Mouse (Mus musculus): ENCODE measurements around the gene Olfr1299. TPM values are rescaled to one million over a fixed set of nuclear protein-coding genes. Genes with fewer than 3 reads are reported as not detected.

The Olfr1299 gene
- not detected for total RNA-seq (2021)

DNA sequence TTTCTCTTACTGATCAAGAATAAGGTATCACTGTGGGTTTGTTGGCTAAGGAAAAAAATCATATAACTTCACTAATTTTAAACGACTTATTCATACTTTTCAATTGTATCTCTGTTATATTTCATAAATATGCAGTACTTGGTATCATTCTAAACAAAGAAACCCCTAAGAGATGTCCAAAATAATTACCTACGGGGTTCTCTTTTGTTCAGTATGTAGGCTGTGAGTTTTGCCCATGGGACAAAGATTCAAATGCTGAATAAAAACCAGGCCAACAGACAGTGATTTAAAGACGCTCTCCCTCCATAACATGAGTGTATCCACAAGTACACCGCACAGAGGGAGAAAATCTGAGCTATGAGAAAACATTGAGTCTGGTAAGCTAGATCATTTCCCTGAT, at the start of gene Olfr1299:
Olfr1299 (plus strand) TSS at position 301 of the 400 bp plus-strand sequence.
- intact Hi-C loops (cut with DNase I): no loop called here
- no peak for DNase-seq (ENCODE audit: extremely low spot score in 1 of 2, low spot score in 2 of 2)

DNA sequence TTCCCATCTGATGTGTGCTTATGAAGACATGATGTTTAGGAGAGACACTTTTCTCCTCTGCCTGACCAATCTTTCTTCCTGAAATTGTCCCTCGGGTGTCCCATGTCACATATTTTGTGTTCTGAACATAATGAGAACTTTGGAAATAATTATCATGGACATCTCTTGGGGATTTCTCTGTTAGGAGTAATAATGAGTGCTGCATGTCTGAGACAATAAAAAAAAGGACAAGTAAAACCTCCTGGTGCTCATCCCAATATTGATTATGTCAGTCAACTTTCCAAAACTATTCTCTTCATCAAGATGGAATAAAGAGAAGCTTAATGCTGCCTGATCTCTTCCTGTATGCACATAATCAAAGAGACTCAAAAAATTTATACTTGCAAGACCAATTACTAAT, 34.8 kb upstream of the Olfr1299 start, which contains the start of gene Olfr1297:
Olfr1297 (minus strand) TSS at position 101 of the 400 bp plus-strand sequence.
- no peak for DNase-seq (ENCODE audit: extremely low spot score in 1 of 2, low spot score in 2 of 2)
- intact Hi-C loops (cut with DNase I): no loop called here

DNA sequence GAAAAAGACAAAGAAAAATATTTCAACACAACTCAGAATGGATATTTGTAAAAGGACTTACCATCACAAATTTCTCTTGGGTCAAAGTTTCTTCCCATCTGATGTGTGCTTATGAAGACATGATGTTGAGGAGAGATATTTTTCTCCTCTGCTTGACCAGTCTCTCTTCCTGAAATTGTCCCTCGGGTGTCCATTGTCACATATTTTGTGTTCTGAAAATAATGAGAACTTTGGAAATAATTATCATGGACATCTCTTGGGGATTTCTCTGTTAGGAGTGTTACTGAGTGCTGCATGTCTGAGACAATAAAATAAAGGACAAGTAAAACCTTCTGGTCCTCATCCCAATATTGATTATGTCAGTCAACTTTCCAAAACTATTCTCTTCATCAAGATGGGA, 12.1 kb upstream of the Olfr1299 start, which contains the start of gene Olfr1298:
Olfr1298 (minus strand) TSS at position 101 of the 400 bp plus-strand sequence.
- intact Hi-C loops (cut with DNase I): no loop called here
- DNase-seq (ENCODE audit: extremely low spot score in 1 of 2, low spot score in 2 of 2): no peak

Other genes starting within 250 kb of the Olfr1299 start
- not detected for gene Olfr1286, start 238.3 kb upstream of the Olfr1299 start, total RNA-seq (2021)
- gene Olfr1287, start 212.3 kb upstream of the Olfr1299 start, total RNA-seq (2021): not detected
- gene Olfr1288, start 187.3 kb upstream of the Olfr1299 start, total RNA-seq (2021): not detected
- gene Olfr1289, start 180.6 kb upstream of the Olfr1299 start, total RNA-seq (2021): not detected
- not detected for gene Olfr1290, start 167.6 kb upstream of the Olfr1299 start, total RNA-seq (2021)
- gene Olfr1291-ps1, start 164.2 kb upstream of the Olfr1299 start, total RNA-seq (2021): not detected
- gene Olfr1293-ps, start 136.2 kb upstream of the Olfr1299 start, total RNA-seq (2021): not detected
- gene Olfr1294, start 121.1 kb upstream of the Olfr1299 start, total RNA-seq (2021): not detected
- gene Olfr1295, start 91.7 kb upstream of the Olfr1299 start, total RNA-seq (2021): not detected
- gene Olfr1297, start 34.9 kb upstream of the Olfr1299 start, total RNA-seq (2021): not detected
- not detected for gene Olfr1298, start 12.2 kb upstream of the Olfr1299 start, total RNA-seq (2021)
- gene Olfr1301, start 89.6 kb downstream of the Olfr1299 start, total RNA-seq (2021): not detected
- gene Olfr1302, start 116.0 kb downstream of the Olfr1299 start, total RNA-seq (2021): not detected
- gene Olfr1303, start 158.9 kb downstream of the Olfr1299 start, total RNA-seq (2021): not detected
- not detected for gene Olfr1305, start 215.7 kb downstream of the Olfr1299 start, total RNA-seq (2021)